Mouse (Mus musculus): ENCODE results near the gene Hsd17b2.

GRCm38 (mm10) chr8:117768971-117769370, 67.3 kb downstream of the Hsd17b2 start:
- no peak for TF ChIP-seq HCFC1 (IDR thresholded peaks at IDR 0.05; ENCODE audit: borderline replicate concordance, insufficient read depth, low read length)
- TF ChIP-seq MAFK (IDR thresholded peaks at IDR 0.05; ENCODE audit: insufficient read depth, low read depth, low read length) = no peak
- no peak for TF ChIP-seq CHD2 (IDR thresholded peaks at IDR 0.05; ENCODE audit: low read depth, low read length)

Measured in ES-E14 (cell line).